Mouse (Mus musculus) right cerebral cortex, adult 2 months (tissue): Measurements from ENCODE around the gene Phf11a.
A peak's percentile ranks its signal among the peaks of the same experiment; 100 is the strongest.
"Not testable (repeated sequence)": the region's sequence is repeated elsewhere in the genome, so short reads cannot be mapped to it uniquely, and the experiment has no call there.

Source experiments
- DNase-seq, 2 experiments: peaks; one replicate each; pipeline ENCODE4 v3.0.0; 2021 to 2022; ENCODE audit warnings: low spot score in 2 of 2

The Phf11a gene

DNA sequence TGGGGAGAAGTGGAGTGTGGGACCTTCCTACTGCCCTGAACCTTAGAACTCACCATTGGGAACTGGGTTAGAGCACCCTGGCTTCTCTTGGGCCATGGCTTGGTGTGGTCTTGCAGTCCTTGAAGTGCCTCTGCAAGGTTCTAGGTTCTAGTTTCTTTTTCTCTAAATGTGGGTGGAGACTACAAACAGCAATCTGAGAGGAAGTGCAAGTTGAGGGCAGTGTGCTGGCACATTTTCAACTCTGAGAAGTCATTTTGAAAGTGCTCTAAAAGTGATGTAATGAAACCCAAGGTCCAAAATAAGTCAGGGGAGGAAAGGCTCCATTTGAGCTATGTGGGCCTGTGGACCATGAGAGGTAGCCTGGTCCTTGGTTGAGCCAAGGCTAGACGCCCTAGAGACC, at the start of gene Phf11a:
Gene Phf11a (minus strand): TSS at position 132 of the 400 bp plus-strand sequence.
- not testable (repeated sequence) for DNase-seq

DNA sequence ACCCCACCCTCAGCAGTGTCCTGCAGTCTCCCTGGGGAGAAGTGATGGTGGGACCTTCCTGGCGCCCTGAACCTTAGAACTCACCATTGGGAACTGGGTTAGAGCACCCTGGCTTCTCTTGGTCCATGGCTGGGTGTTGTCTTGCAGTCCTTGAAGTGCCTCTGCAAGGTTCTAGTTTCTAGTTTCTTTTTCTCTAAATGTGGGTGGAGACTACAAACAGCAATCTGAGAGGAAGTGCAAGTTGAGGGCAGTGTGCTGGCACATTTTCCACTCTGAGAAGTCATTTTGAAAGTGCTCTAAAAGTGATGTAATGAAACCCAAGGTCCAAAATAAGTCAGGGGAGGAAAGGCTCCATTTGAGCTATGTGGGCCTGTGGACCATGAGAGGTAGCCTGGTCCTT, 43.9 kb upstream of the Phf11a start, which contains the start of gene Phf11b:
Gene Phf11b (minus strand): TSS at position 163 of the 400 bp plus-strand sequence.
- not testable (repeated sequence) for DNase-seq

DNA sequence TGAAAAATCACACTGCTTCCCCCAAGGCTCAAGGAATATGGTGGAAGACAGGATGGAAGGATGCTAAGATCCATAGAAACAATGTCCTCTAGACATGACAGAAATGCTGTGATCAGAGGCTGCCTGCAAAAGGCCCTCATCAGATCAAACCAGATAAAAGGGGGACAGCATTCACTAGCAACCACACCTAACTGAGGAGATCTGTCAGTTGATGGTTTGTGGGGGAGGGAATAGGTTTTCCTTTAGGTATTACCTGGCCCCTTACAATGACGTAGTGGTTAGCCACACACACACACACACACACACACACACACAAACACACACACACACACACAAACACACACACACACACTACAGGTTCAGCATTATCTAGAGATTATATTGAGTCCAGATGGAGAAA, 42.2 kb upstream of the Phf11a start:
- no peak for DNase-seq

DNA sequence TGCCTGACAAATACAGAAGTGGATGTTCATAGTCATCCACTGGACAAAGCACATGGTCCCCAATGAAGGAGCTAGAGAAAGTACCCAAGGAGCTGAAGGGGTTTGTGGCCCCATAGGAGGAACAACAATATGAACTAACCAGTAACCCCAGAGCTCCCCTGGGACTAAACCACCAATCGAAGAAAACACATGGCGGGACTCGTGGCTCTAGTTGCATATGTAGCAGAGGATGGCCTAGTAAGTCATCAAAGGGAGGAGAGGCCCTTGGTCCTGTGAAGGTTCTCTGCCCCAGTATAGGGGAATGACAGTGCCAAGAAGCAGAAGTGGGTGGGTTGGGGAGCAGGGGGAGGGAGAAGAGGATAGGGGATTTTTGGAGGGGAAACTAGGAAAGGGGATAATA, 38.7 kb upstream of the Phf11a start:
- not testable (repeated sequence) for DNase-seq

DNA sequence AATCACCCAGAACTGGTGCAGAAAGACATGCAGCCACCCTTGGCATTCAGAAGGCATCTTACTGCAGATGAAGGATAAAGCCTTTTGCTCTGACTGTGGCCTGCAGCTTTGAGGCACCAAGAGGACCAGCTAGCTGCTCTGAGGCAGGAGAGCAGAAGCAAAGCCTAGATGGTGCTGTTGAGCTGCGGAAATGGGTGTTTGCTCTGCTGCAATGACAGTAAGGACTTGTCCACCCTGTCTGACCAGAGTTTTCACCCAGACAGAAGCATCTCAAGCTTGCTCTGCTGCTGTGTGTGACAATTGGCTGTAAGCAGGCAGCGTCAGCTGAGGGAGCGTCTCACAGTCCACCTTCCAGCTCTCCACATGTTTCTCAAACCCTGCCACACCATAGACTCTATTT, 33.2 kb upstream of the Phf11a start:
- DNase-seq = peak; percentile 41 to 45

GRCm38 (mm10) chr14:59319970-59320369, 22.6 kb upstream of the Phf11a start:
- DNase-seq = not testable (repeated sequence)

- not testable (repeated sequence) for DNase-seq
Observed at GRCm38 (mm10) chr14:59319036-59319435, 21.7 kb upstream of the Phf11a start.

DNA sequence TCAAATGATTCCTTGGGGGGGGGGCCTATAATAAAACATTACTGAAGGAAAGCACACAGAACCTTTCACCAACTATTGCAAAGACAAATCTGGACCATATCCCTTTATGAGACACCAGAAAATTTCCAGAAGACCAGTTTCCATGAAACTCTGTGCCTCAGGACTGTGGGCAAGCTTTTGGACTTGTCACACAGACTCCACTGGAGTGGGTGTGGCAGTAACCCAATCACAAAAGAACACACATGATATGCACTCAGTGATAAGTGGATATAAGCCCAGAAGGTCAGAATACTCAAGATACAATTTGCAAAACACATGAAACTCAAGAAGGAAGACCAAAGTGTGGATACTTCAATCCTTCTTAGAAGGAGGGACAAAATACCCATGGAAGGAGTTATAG, 5.6 kb downstream of the Phf11a start:
- DNase-seq = not testable (repeated sequence)

- DNase-seq = not testable (repeated sequence)
Observed at GRCm38 (mm10) chr14:59274961-59275360, 22.4 kb downstream of the Phf11a start.

DNA sequence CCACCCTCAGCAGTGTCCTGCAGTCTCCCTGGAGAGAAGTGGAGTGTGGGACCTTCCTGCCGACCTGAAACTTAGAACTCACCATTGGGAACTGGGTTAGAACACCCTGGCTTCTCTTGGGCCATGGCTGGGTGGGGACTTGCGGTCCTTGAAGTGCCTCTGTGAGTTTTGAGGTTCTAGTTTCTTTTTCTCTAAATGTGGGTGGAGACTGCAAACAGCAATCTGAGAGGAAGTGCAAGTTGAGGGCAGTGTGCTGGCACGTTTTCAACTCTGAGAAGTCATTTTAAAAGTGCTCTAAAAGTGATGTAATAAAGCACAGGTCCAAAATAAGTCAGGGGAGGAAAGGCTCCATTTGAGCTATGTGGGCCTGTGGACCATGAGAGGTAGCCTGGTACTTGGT, 37.3 kb downstream of the Phf11a start, which contains the start of gene Gm6904:
Gene Gm6904 (minus strand): TSS at position 161 of the 400 bp plus-strand sequence.
- no peak for DNase-seq

GRCm38 (mm10) chr14:59255861-59256260, 41.5 kb downstream of the Phf11a start:
- not testable (repeated sequence) for DNase-seq

- peak; percentile 23 to 36 for DNase-seq
Observed at GRCm38 (mm10) chr14:59250350-59250749, 47.0 kb downstream of the Phf11a start.

DNA sequence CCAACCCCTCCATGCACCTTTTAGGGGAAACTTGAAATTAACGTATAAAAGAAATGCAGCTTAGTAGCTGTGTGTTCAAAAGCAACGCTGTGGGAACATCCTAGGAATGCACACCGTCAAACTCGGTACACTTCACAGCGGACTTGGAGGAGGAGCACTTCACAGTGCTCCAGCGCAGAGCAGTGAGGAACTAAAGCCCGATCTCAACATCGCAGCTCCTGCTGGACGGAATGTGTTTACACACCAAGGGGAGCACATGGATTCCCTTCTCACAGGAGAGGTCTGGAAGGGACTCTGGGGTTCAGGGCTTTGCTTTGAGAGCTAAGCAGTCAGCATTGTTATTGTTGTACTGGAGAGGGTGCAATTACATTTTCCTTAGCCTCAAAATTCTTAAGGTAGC, 63.7 kb downstream of the Phf11a start:
- DNase-seq = no peak

DNA sequence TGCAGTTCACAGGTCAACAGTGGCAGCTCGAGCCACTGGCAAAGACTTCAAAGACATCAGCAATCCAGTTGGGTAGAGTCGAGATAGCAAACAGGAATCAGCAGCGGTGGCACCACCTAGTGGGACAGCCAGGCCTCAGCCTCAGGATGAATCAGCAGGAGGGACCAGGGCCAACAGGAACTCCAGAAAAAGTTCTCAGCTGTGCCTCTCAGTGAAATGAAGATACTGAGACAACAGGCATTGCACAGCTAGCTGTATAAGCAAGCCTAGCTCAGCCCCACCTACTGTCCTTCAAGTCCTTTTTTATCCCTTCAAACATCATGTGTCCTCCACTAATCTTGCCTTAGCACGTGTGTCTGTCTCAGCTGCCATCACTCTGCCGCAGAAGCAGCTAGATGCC, 65.3 kb downstream of the Phf11a start:
- DNase-seq = peak in 1 of 2 experiments; percentile 20

- peak in 1 of 2 experiments; percentile 10 for DNase-seq
Observed at GRCm38 (mm10) chr14:59230331-59230966, 66.9 kb downstream of the Phf11a start.

DNA sequence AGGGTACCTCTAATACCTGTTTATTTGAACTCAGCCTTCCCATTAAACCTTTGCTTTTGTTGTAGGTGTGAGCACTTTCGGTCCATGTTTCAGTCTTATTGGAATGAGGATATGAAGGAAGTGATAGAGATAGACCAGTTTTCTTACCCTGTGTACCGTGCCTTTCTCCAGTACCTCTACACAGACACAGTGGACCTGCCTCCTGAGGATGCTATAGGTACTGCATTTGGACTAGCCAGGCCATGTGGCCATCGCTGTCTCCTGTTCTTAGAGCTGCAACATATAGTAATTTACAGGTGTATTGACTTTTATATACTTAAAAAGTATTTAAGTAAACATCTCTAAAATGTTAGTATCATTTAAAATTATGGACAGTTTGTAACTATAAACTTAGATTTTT, 67.5 kb downstream of the Phf11a start:
- no peak for DNase-seq
